Mouse (Mus musculus) gastrocnemius, adult 2 months (tissue): ENCODE measurements around the gene Faap20. TPM values are rescaled to one million over a fixed set of nuclear protein-coding genes. Genes with fewer than 3 reads are reported as not detected.

ENCODE experiments used
- DNase-seq: peaks from one replicate; pipeline ENCODE4 v3.0.0; 2022
- H3K27ac ChIP-seq: fragments of 200-600 bp; 2 replicates; pipeline ENCODE4 v1.8.1; 2022; ENCODE audit warnings: mild to moderate bottlenecking
- H3K4me3 ChIP-seq: fragments of 200-600 bp; 2 replicates; pipeline ENCODE4 v1.8.1; 2022; ENCODE audit warnings: mild to moderate bottlenecking, moderate library complexity
- CTCF ChIP-seq: fragments of 200-600 bp; IDR thresholded peaks from 2 replicates; pipeline ENCODE4 v1.8.1; 2022; ENCODE audit warnings: antibody characterized with exemption, mild to moderate bottlenecking, moderate library complexity
- intact Hi-C: fragments of 180-260 bp; cut with DNase I; formaldehyde crosslinking; loops from one replicate; pipeline ENCODE4 v1.15.1; 2025
- long read RNA-seq, 2 experiments: library from polyadenylated mRNA; stranded (forward); transcript quantifications; one replicate each; pipeline ENCODE4 v2.0.0; 2021
- total RNA-seq, 2 experiments: library from RNA; stranded (reverse); gene quantifications; 2 replicates each; pipeline ENCODE4 v1.2.3; 2021

Faap20 gene
- 1 to 10 TPM; 4.6 to 6.1 TPM for total RNA-seq
- long read RNA-seq, experiment 1, partial matches to known transcripts, result 0 of 6 reads
- long read RNA-seq, experiment 1, other reads (novel, unspliced or antisense), result 0 of 6 reads
- long read RNA-seq, experiment 2, transcript Faap20-210 (4 exons, 1,076 nt), result major isoform, 6 of 7 reads
- long read RNA-seq, experiment 2, partial matches to known transcripts, result 0 of 7 reads
- long read RNA-seq, experiment 2, other reads (novel, unspliced or antisense), result 0 of 7 reads

- peak within 1 kb of the TSS; percentile 94 for H3K27ac ChIP-seq
- peak within 1 kb of the TSS; percentile 80 for H3K4me3 ChIP-seq
- intact Hi-C loops, result loop anchor here (1.0 to 5.0 kb wide), 4 partner anchors 29 to 154 kb away; no protein-coding TSS in a partner anchor
- no peak for TF ChIP-seq CTCF
- peak; percentile 92 for DNase-seq
Measured at GRCm38 (mm10) chr4:155249648-155250351, at the start of gene Faap20. Gene Faap20, plus strand, starts transcription at chr4:155249802.

- no peak for DNase-seq
- no peak for TF ChIP-seq CTCF
- H3K27ac ChIP-seq, result peak overlapping the region; percentile 62
- intact Hi-C loops, result no loop called here
- H3K4me3 ChIP-seq, result no peak overlapping the region
Measured at GRCm38 (mm10) chr4:155200861-155201390, 48.7 kb upstream of the Faap20 start.

GRCm38 (mm10) chr4:155201764-155202163, 47.8 kb upstream of the Faap20 start:
- no peak for DNase-seq
- Histone ChIP-seq H3K27ac (peak overlapping the region; percentile 62), H3K4me3 (no peak overlapping the region)
- intact Hi-C loops, result loop anchor here (2.0 kb wide), 1 partner anchor 17 kb away; no protein-coding TSS in a partner anchor
- no peak for TF ChIP-seq CTCF

- intact Hi-C loops, result no loop called here
- TF ChIP-seq CTCF, result no peak
- DNase-seq, result peak; percentile 46
- Histone ChIP-seq H3K4me3 (0 out of 2 replicates have a peak overlapping the region, but pooled peaks have one; percentile 19), H3K27ac (0 out of 2 replicates have a peak overlapping the region, but pooled peaks have one; percentile 1)
Measured at GRCm38 (mm10) chr4:155205919-155206318, 43.7 kb upstream of the Faap20 start.

- Histone ChIP-seq H3K27ac (0 out of 2 replicates have a peak overlapping the region, but pooled peaks have one; percentile 21), H3K4me3 (peak overlapping the region; percentile 15; the same call in 1 of the 2 replicates)
- TF ChIP-seq CTCF, result no peak
- DNase-seq, result no peak
- intact Hi-C loops, result no loop called here
Measured at GRCm38 (mm10) chr4:155206498-155206897, 43.1 kb upstream of the Faap20 start.

GRCm38 (mm10) chr4:155207841-155208240, 41.8 kb upstream of the Faap20 start:
- peak overlapping the region; percentile 15 for H3K4me3 ChIP-seq
- TF ChIP-seq CTCF, result no peak
- intact Hi-C loops, result no loop called here
- peak overlapping the region; percentile 21 for H3K27ac ChIP-seq
- DNase-seq, result no peak

GRCm38 (mm10) chr4:155208613-155209012, 41.0 kb upstream of the Faap20 start:
- TF ChIP-seq CTCF, result no peak
- H3K27ac ChIP-seq, result peak overlapping the region; percentile 21; the same call in 1 of the 2 replicates
- DNase-seq, result no peak
- H3K4me3 ChIP-seq, result peak overlapping the region; percentile 13
- intact Hi-C loops, result no loop called here

- Histone ChIP-seq H3K4me3 (no peak overlapping the region), H3K27ac (peak overlapping the region; percentile 5; the same call in 1 of the 2 replicates)
- intact Hi-C loops, result no loop called here
- no peak for TF ChIP-seq CTCF
- no peak for DNase-seq
Measured at GRCm38 (mm10) chr4:155209079-155209478, 40.5 kb upstream of the Faap20 start.

GRCm38 (mm10) chr4:155209494-155209893, 40.1 kb upstream of the Faap20 start:
- no peak for TF ChIP-seq CTCF
- peak overlapping the region; percentile 5; the same call in 1 of the 2 replicates for H3K27ac ChIP-seq
- no peak for DNase-seq
- intact Hi-C loops, result no loop called here
- H3K4me3 ChIP-seq, result no peak overlapping the region; the same call in 1 of the 2 replicates

- TF ChIP-seq CTCF, result no peak
- peak overlapping the region; percentile 86; the same call in 1 of the 2 replicates for H3K27ac ChIP-seq
- 0 out of 2 replicates have a peak overlapping the region, but pooled peaks have one; percentile 2 for H3K4me3 ChIP-seq
- intact Hi-C loops, result no loop called here
- DNase-seq, result no peak
Measured at GRCm38 (mm10) chr4:155213052-155213751, 36.4 kb upstream of the Faap20 start.

- Histone ChIP-seq H3K27ac (peak overlapping the region; percentile 86), H3K4me3 (no peak overlapping the region)
- no peak for DNase-seq
- TF ChIP-seq CTCF, result no peak
- intact Hi-C loops, result no loop called here
Measured at GRCm38 (mm10) chr4:155213752-155214054, 35.9 kb upstream of the Faap20 start.

GRCm38 (mm10) chr4:155214188-155214587, 35.4 kb upstream of the Faap20 start:
- Histone ChIP-seq H3K27ac (peak overlapping the region; percentile 86), H3K4me3 (peak overlapping the region; percentile 94)
- intact Hi-C loops, result no loop called here

More at GRCm38 (mm10) chr4:155214188-155214587, 35.4 kb upstream of the Faap20 start:
- DNase-seq, result no peak
- no peak for TF ChIP-seq CTCF
